Mouse (Mus musculus) intestine, embryonic 14.5 days (tissue): ENCODE results near the gene Krtap10-4. TPM values are rescaled to one million over a fixed set of nuclear protein-coding genes. Genes with fewer than 3 reads are reported as not detected.
A peak's percentile ranks its signal among the peaks of the same experiment; 100 is the strongest.

Experiments
- ATAC-seq: fragments of 200-750 bp; cut with Nextera tagmentation; replicated peaks from 2 replicates; pipeline ENCODE4 v1.8.0; 2017; ENCODE audit warnings: low read depth, moderate number of reproducible peaks, moderate TSS enrichment, moderate library complexity; ENCODE audit not compliant: low FRiP score, low TSS enrichment
- DNase-seq: peaks from one replicate; pipeline ENCODE4 v3.0.0-alpha.2; 2018; ENCODE audit warnings: low spot score
- H3K27ac ChIP-seq: fragments of 300-500 bp; sonication (generic); 2 replicates; pipeline ENCODE4 v1.5.1; 2014; ENCODE audit warnings: low read depth, mild to moderate bottlenecking, control low read depth
- H3K27me3 ChIP-seq: fragments of 300-500 bp; sonication (generic); replicated peaks from 2 replicates; pipeline ENCODE4 v1.6.1; 2014; ENCODE audit warnings: low read length, control low read depth; ENCODE audit not compliant: control insufficient read depth, insufficient read depth
- H3K36me3 ChIP-seq: fragments of 300-500 bp; sonication (generic); 2 replicates; pipeline ENCODE4 v1.6.1; 2014; ENCODE audit warnings: low read length, control low read depth; ENCODE audit not compliant: control insufficient read depth, insufficient read depth
- H3K4me1 ChIP-seq: fragments of 300-500 bp; sonication (generic); replicated peaks from 2 replicates; pipeline ENCODE4 v1.6.1; 2014; ENCODE audit warnings: low read length, control low read depth, mixed read lengths; ENCODE audit not compliant: control insufficient read depth, insufficient read depth
- H3K4me2 ChIP-seq: fragments of 300-500 bp; sonication (generic); 2 replicates; pipeline ENCODE4 v1.6.1; 2014; ENCODE audit warnings: low read length
- H3K4me3 ChIP-seq: fragments of 300-500 bp; sonication (generic); 2 replicates; pipeline ENCODE4 v1.5.1; 2014; ENCODE audit warnings: low read depth, low read length, control low read depth, mixed read lengths
- H3K9ac ChIP-seq: fragments of 300-500 bp; sonication (generic); 2 replicates; pipeline ENCODE4 v1.6.1; 2014; ENCODE audit warnings: mild to moderate bottlenecking, low read length
- H3K9me3 ChIP-seq: fragments of 300-500 bp; sonication (generic); 2 replicates; pipeline ENCODE4 v1.6.1; 2016; ENCODE audit warnings: low read length, control low read depth; ENCODE audit not compliant: control insufficient read depth
- WGBS: fragments of 180-500 bp; shearing (Covaris S2); extraction: QIAGEN DNeasy Blood & Tissue Kit; methylation state at CpG from one replicate; pipeline ENCODE4 v1.1.7; 2014; 5-methylcytosine and 5-hydroxymethylcytosine counted together
- polyA plus RNA-seq: library from polyadenylated mRNA; unstranded; fragments of >200 nt; fragmentation: Nextera tagmentation; extraction: Ambion mirVana; gene quantifications from 2 replicates; pipeline ENCODE4 v1.2.1, GENCODE M21; 2014

Gene Krtap10-4
- not detected in 2 replicates for polyA plus RNA-seq

DNA sequence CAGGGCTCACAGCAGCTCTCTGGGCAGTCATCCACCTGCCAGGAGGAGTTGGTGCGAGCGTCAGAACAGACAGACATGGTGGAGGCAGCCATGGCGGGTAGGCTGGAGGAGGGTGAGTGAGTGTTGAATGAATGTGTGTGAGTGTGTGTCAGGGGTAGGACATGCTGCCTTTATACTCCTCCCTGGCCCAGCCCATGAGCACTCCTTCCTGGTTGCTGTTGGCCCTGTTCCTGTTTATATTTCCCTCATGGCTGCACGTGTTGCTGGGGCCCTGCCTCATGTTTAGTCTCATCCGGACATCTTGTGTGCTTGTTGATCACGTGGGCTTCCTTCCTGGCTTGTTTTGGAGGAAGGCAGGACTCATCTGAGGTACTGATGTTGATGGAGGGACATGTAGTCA is at the start of gene Krtap10-4:
Gene Krtap10-4 (minus strand): TSS at position 145 of the 400 bp plus-strand sequence.
- Histone ChIP-seq H3K4me3 (no peak within 1 kb of the TSS), H3K9me3 (0 out of 2 replicates have a peak, but pooled peaks cover 5% of the 10 kb centered on the region), H3K27ac (no peak within 1 kb of the TSS), H3K27me3 (no peaks in the 10 kb centered on the region), H3K36me3 (no peaks in the 10 kb centered on the region), H3K9ac (no peak within 1 kb of the TSS), H3K4me1 (no peaks in the 10 kb centered on the region), H3K4me2 (no peak within 1 kb of the TSS)
- ATAC-seq (no peak), DNase-seq (no peak)
- WGBS, result 62% methylated on average over 6 of the region's 6 CpGs

DNA sequence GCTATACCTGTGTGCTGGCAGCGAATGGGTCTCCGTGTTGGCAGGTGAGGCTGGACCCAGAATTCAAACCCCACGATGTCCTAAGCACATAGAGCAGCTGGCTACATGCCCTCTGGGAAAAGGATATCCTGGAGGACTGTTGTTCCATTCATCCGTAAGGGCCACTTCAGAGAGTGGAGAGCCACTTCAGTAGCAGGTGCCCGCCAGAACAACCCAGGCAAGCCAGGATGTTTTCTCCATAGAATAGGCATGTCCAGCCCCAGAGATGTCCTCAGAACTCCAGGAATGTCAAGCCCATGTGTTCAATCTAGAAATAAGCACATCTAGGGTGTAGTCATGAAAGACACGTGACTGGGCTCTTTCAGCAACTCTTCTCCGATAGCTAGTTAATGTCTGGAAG is 42.8 kb upstream of the Krtap10-4 start:
- H3K36me3 ChIP-seq, result no peaks in the 10 kb centered on the region
- ATAC-seq, result no peak
- no peaks in the 10 kb centered on the region for H3K9me3 ChIP-seq
- H3K27me3 ChIP-seq, result no peaks in the 10 kb centered on the region
- no peak overlapping the region for H3K4me3 ChIP-seq
- H3K27ac ChIP-seq, result no peak overlapping the region
- no peak overlapping the region for H3K4me2 ChIP-seq
- 90% methylated on average over 7 of the region's 7 CpGs for WGBS
- H3K4me1 ChIP-seq, result no peaks in the 10 kb centered on the region
- no peak overlapping the region for H3K9ac ChIP-seq
- DNase-seq, result no peak

DNA sequence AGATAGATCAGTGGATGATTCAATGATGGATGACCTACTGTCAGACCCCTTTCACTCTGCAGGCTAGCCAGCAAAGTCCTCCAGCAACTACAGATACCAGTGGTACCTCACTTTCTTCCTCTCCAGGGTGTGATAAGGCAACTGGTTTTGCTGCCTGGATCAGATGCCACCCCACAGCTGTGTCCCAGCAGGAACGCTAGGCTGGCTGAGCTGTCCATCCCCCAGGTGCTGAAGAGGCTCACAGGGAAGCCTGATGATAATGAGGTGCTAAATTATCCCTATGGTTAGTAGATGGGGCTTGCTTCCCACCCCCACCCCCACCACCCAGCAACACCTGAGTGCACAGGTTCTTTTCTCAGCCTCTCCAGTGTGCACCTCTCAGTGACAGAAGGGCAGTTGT is 40.7 kb upstream of the Krtap10-4 start:
- no peaks in the 10 kb centered on the region for H3K27me3 ChIP-seq
- ATAC-seq, result no peak
- no peak overlapping the region for H3K4me3 ChIP-seq
- H3K27ac ChIP-seq, result no peak overlapping the region
- H3K9ac ChIP-seq, result no peak overlapping the region
- DNase-seq, result no peak
- H3K36me3 ChIP-seq, result no peaks in the 10 kb centered on the region
- H3K4me1 ChIP-seq, result no peaks in the 10 kb centered on the region
- H3K4me2 ChIP-seq, result no peak overlapping the region
- no peaks in the 10 kb centered on the region for H3K9me3 ChIP-seq
- 10% methylated on average over 1 of the region's 1 CpGs for WGBS

DNA sequence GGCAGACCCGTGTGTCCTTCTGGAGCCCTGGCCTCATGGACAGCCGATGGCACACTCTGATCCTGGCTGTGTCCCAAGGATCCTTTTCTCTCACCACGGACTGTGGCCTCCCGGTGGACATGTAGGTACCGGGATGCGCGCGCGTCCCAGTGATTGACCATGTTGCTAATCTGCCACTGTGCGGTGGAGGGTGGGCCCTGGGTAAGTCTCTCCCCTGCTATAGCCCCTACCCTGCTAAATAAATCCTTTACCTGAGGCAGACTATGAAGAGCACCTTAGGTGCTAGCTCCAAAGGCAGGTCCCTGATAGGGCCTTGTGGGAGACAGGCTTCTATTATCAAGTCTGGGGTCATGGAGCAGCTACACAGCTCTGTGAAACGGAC is 37.9 kb upstream of the Krtap10-4 start:
- ATAC-seq, result no peak; the same call in 1 of the 2 replicates
- no peaks in the 10 kb centered on the region for H3K9me3 ChIP-seq
- 25% methylated on average over 11 of the region's 11 CpGs for WGBS

DNA sequence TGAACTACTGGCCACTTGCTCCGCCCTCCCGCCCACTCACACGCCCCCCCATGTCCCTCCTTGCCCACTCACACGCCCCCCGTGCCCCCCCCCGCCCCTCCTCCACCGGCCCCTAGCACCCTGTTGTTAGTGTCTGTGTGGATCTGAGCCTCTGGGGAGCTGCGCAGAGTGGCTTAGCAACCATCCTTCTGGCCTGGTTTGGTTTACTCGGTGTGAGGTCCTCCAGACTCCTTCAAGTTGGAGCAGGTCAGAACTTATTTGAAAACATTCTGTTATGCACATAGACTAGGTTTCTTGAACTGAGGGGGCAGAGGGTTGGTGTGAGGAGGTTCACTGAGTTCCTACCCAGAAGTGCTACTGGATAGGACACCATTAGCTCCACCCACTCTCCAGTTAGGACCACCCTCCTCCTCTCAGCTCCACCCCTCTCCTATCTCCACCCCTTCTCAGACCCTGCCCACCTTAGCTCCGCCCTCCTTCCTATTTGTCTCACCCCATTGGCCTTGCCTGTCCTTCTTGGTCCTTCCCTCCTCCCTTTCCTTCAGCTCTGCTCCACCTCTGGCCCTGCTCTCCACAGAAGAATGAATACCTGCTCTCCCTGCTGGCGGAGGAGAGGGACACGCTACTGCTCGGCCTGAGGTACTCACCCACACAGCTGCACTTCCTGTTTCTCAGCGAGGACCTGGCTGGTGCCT is 37.3 kb upstream of the Krtap10-4 start:
- peak overlapping the region; percentile 16 for H3K4me3 ChIP-seq
- no peaks in the 10 kb centered on the region for H3K9me3 ChIP-seq
- ATAC-seq (peak; percentile 91), DNase-seq (peak; percentile 62)
- H3K4me1 ChIP-seq, result no peaks in the 10 kb centered on the region
- H3K4me2 ChIP-seq, result peak overlapping the region; percentile 46
- no peak overlapping the region for H3K9ac ChIP-seq
- WGBS, result 29% methylated on average over 14 of the region's 14 CpGs
- no peak overlapping the region for H3K27ac ChIP-seq
- H3K36me3 ChIP-seq, result no peaks in the 10 kb centered on the region
- H3K27me3 ChIP-seq, result no peaks in the 10 kb centered on the region

More for the DNA sequence above, 37.9 kb upstream of the Krtap10-4 start:
- Histone ChIP-seq H3K4me1 (no peaks in the 10 kb centered on the region), H3K27me3 (no peaks in the 10 kb centered on the region), H3K36me3 (no peaks in the 10 kb centered on the region), H3K9ac (no peak overlapping the region), H3K4me2 (peak overlapping the region; percentile 46), H3K4me3 (peak overlapping the region; percentile 16), H3K27ac (no peak overlapping the region)
- no peak for DNase-seq

DNA sequence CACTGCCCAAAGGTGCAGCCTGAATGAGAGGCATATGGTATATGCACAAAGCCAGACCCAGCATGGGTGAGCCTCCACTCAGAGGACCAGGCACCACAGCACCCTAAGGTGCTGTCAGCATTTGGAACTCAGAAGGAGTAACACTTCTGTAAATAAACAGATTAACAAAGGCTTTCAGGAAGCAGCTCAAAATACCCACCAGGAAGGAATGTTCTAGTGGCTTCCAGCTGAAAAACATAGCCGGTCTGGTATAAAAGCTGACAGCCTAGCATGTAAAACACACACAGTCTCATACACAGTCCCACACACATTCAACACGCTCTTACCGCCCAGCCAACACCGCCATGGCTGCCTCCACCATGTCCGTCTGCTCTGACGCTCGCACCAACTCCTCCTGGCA is 34.8 kb upstream of the Krtap10-4 start, which contains the start of gene Gm3285:
Gene Gm3285 (plus strand): TSS at position 301 of the 400 bp plus-strand sequence.
- DNase-seq, result no peak
- 44% methylated on average over 7 of the region's 7 CpGs for WGBS
- ATAC-seq, result no peak

DNA sequence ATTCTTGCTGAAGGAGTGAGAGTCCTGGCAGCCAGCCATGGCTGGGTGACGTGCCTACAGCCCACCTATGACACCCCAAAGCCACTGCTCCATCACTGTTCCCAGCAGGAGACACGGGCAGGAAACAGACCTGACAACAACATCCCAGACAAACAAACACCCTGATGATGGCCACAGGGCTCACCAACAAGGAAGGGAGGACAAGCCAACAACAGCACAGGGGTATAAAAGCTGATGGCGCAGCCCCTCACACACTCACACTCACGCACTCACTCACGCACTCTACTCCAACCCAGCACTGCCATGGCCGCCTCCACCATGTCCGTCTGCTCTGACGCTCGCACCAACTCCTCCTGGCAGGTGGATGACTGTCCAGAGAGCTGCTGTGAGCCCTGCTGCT is 25.7 kb upstream of the Krtap10-4 start, which contains the start of gene Gm10318:
Gene Gm10318 (plus strand): TSS at position 301 of the 400 bp plus-strand sequence.
- H3K36me3 ChIP-seq, result no peaks in the 10 kb centered on the region
- no peak for ATAC-seq
- no peak within 1 kb of the TSS for H3K27ac ChIP-seq
- H3K4me2 ChIP-seq, result no peak within 1 kb of the TSS
- no peak within 1 kb of the TSS for H3K9ac ChIP-seq
- H3K4me1 ChIP-seq, result no peaks in the 10 kb centered on the region
- DNase-seq, result no peak
- H3K4me3 ChIP-seq, result no peak within 1 kb of the TSS
- H3K9me3 ChIP-seq, result no peaks in the 10 kb centered on the region
- H3K27me3 ChIP-seq, result no peaks in the 10 kb centered on the region
- WGBS, result 78% methylated on average over 9 of the region's 9 CpGs

More for the DNA sequence above, 34.8 kb upstream of the Krtap10-4 start, which contains the start of gene Gm3285:
- H3K27ac ChIP-seq, result no peak within 1 kb of the TSS
- H3K4me3 ChIP-seq, result no peak within 1 kb of the TSS
- H3K9me3 ChIP-seq, result no peaks in the 10 kb centered on the region
- H3K27me3 ChIP-seq, result no peaks in the 10 kb centered on the region
- no peak within 1 kb of the TSS for H3K4me2 ChIP-seq
- no peak within 1 kb of the TSS for H3K9ac ChIP-seq
- H3K4me1 ChIP-seq, result no peaks in the 10 kb centered on the region
- H3K36me3 ChIP-seq, result no peaks in the 10 kb centered on the region

DNA sequence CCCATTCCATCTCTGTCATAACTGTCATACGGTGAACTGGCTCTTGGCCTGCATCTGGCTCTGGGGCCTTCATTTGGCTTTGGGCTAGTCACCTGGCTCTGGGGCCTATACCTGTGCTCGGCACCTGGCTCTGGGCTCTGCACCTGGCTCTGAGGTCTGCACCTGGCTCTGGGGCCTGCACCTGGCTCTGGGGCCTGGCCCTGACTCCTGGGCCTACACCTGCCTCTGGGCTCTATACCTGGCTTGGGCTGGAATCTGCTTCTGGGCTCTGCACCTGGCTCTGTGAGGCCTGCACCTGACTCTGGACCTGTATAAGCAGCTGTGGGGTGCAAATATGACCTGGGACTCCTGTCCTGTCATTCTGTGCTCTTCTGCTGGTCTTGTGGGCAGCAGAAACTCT is 20.6 kb upstream of the Krtap10-4 start:
- ATAC-seq (no peak), DNase-seq (no peak)
- Histone ChIP-seq H3K4me1 (no peaks in the 10 kb centered on the region), H3K27ac (no peak overlapping the region), H3K9ac (no peak overlapping the region), H3K36me3 (no peaks in the 10 kb centered on the region), H3K4me3 (no peak overlapping the region), H3K4me2 (no peak overlapping the region), H3K9me3 (0 out of 2 replicates have a peak, but pooled peaks cover 10% of the 10 kb centered on the region), H3K27me3 (no peaks in the 10 kb centered on the region)
- WGBS, result 85% methylated on average over 2 of the region's 2 CpGs

DNA sequence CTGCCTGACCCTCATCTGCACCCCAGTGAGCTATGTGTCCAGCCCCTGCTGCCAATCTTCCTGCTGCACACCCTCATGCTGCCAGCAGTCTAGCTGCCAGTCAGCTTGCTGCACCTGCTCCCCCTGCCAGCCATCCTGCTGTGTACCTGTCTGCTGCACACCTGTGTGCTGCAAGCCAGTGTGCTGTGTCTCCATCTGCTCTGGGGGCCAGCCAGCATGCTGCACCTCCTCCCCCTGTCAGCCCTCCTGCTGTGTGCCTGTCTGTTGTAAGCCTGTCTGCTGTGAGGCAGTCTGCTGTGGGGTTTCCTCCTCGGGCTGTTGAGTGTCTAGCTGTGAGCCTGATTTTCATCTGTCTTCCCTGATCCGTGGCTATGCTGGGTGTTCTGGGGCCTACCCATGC is 20.1 kb upstream of the Krtap10-4 start:
- WGBS, result 31% methylated on average over 2 of the region's 2 CpGs
- no peak overlapping the region for H3K4me2 ChIP-seq
- H3K27me3 ChIP-seq, result no peaks in the 10 kb centered on the region
- no peak overlapping the region for H3K4me3 ChIP-seq
- no peak overlapping the region for H3K9ac ChIP-seq
- DNase-seq, result no peak
- 0 out of 2 replicates have a peak, but pooled peaks cover 10% of the 10 kb centered on the region for H3K9me3 ChIP-seq
- no peaks in the 10 kb centered on the region for H3K4me1 ChIP-seq
- ATAC-seq, result no peak
- no peaks in the 10 kb centered on the region for H3K36me3 ChIP-seq
- H3K27ac ChIP-seq, result no peak overlapping the region
